Mouse (Mus musculus): ENCODE measurements around the gene Cry1.

DNA sequence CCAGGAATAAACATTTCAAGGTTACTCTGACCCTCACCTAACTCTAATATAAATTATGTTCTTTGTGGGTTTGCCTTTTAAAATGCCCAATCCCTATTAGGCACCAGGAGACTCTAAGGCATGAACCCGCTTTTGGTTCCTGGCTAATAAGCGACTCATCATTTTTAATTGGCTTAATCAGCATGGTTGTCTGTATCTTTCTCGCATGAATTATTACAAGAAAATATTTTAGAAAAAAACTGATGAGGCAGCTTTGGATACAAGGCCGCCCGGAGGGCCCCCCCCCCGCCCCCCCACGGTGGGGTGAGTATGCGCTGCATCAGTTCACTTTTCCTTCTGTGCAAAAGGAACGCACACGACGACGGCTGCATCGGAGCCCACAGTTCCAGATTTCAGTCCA lies 20.1 kb downstream of the Cry1 start:
- TF ChIP-seq CTCF (IDR thresholded peaks at IDR 0.05; ENCODE audit: low read depth, low read length) (no peak), POLR2AphosphoS5 (IDR thresholded peaks at IDR 0.05; ENCODE audit: insufficient replicate concordance, low read depth, low read length) (no peak)
